Mouse (Mus musculus) forebrain, embryonic 10.5 days (tissue): ENCODE data around the gene Lypd6b. TPM values are rescaled to one million over a fixed set of nuclear protein-coding genes. Genes with fewer than 3 reads are reported as not detected.

Source experiments
- polyA plus RNA-seq: library from polyadenylated mRNA; unstranded; fragments of >200 nt; fragmentation: Nextera tagmentation; extraction: Ambion mirVana; gene quantifications from 2 replicates; pipeline ENCODE4 v1.2.1, GENCODE M21; 2016

Gene Lypd6b
- polyA plus RNA-seq, 1 experiment from 2014 or later: 1.5 TPM

Other genes starting within 250 kb of the Lypd6b start
- 30.9 and 35.8 TPM in 2 replicates for gene Kif5c, start 168.4 kb upstream of the Lypd6b start, polyA plus RNA-seq